Mouse (Mus musculus) T-cell, adult 66 days (primary cell): ENCODE data around the gene Dctn1. TPM values are rescaled to one million over a fixed set of nuclear protein-coding genes. Genes with fewer than 3 reads are reported as not detected.

ENCODE experiments used
- total RNA-seq, 2 experiments: library from RNA; stranded (reverse); gene quantifications; 3 replicates in 1 of 2; 4 replicates in 1 of 2; pipeline ENCODE4 v1.2.4; 2023

The Dctn1 gene
- 100 to 1,000 TPM; 117 to 120 TPM for total RNA-seq

GRCm38 (mm10) chr6:83165607-83166242, at the start of gene Dctn1:
Gene Dctn1, plus strand, starts transcription at chr6:83165920.

GRCm38 (mm10) chr6:83120930-83121862, 44.5 kb upstream of the Dctn1 start, which contains the start of gene Wbp1:
Gene Wbp1, minus strand, starts transcription at chr6:83121559.

GRCm38 (mm10) chr6:83125331-83125730, 40.4 kb upstream of the Dctn1 start, which contains the start of gene Ino80b:
Gene Ino80b, minus strand, starts transcription at chr6:83125431.

DNA sequence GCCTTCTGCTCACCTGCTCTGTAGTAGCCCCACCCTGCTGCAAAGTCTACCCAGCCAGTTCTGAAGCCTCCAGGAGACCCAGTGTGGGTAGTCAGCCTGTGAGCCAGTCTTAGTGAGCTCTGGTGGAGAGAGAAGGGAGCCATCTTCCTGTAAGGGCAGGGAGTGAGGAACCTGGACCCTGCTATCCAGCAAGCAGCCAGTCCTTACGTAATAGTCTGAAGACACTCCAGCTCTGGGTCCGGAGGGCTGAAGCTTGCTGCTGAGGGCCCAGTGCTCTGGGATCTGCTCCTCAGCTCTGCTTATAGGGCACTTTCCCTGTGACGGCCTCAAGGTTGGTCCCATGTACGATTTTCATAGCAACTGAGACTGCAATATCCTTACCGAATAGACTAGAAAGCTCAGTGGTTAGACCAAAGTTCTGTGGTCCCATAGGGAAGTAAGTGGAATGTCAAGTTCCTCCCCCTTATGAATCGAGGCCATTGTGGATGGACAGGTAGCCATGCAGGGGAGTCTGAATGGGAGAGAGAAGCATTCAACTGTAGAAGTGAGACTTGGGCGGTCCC, 30.7 kb upstream of the Dctn1 start, which contains the start of gene Rtkn:
Gene Rtkn, plus strand, starts transcription at position 513 of the 563 bp plus-strand sequence.

DNA sequence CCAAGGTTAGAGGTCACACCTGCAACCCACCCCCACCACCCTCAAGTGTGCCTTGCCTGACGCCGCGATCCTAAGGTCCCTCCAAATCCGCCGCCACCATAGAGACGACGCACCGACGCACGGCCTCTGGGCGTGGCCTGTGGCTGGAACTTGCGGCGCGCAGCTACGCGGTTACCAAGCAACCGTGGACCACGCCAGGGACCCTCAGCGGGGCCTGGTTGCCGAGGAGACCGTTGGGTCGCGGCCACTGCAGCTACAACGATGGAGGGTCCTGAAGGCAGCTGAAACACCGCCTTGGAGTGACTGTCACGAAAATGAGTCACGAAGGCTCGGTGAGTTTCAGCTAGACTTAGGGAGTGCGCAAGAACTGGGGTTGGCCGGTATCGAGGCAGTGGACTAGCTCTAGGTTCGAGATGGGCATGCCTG, 9.4 kb upstream of the Dctn1 start, which contains the start of the genes Wdr54 and 1700003E16Rik:
Gene Wdr54, minus strand, starts transcription at position 139 of the 426 bp plus-strand sequence.
Gene 1700003E16Rik, plus strand, starts transcription at position 146 of the 426 bp plus-strand sequence.

GRCm38 (mm10) chr6:83219814-83220213, 54.1 kb downstream of the Dctn1 start, which contains the start of gene Slc4a5:
Gene Slc4a5, plus strand, starts transcription at chr6:83219828.

Other genes starting within 250 kb of the Dctn1 start
- gene Sema4f, start 226.2 kb upstream of the Dctn1 start, total RNA-seq, result 10 to 100 TPM; 27.3 to 28.7 TPM
- not detected for gene M1ap, start 219.0 kb upstream of the Dctn1 start, total RNA-seq
- gene Dok1, start 132.4 kb upstream of the Dctn1 start, total RNA-seq, result 10 to 100 TPM; 21.0 to 23.7 TPM
- gene Loxl3, start 131.7 kb upstream of the Dctn1 start, total RNA-seq, result not detected
- 100 to 1,000 TPM; 350 to 355 TPM for gene Aup1, start 111.4 kb upstream of the Dctn1 start, total RNA-seq
- 10 to 100 TPM; 29.3 to 31.8 TPM for gene Htra2, start 110.6 kb upstream of the Dctn1 start, total RNA-seq
- gene Dqx1, start 108.1 kb upstream of the Dctn1 start, total RNA-seq, result 10 to 100 TPM; 16.0 to 16.6 TPM
- not detected for gene Tlx2, start 95.6 kb upstream of the Dctn1 start, total RNA-seq
- 10 to 100 TPM; 28.2 to 31.7 TPM for gene Pcgf1, start 88.1 kb upstream of the Dctn1 start, total RNA-seq
- not detected for gene Lbx2, start 79.6 kb upstream of the Dctn1 start, total RNA-seq
- gene Ccdc142, start 64.3 kb upstream of the Dctn1 start, total RNA-seq, result 10 to 100 TPM in 1 of 2 experiments, 1 to 10 TPM in 1; 8.4 to 11.3 TPM
- 10 to 100 TPM; 10.5 to 11.2 TPM for gene Gm42688, start 64.3 kb upstream of the Dctn1 start, total RNA-seq
- 10 to 100 TPM; 28.3 to 31.2 TPM for gene Mrpl53, start 56.9 kb upstream of the Dctn1 start, total RNA-seq
- gene Mogs, start 50.4 kb upstream of the Dctn1 start, total RNA-seq, result 10 to 100 TPM; 53.2 to 53.7 TPM
- gene Wbp1, start 44.4 kb upstream of the Dctn1 start, total RNA-seq, result 10 to 100 TPM; 34.0 to 41.6 TPM
- gene Ino80b, start 40.5 kb upstream of the Dctn1 start, total RNA-seq, result 10 to 100 TPM; 34.1 to 35.9 TPM
- not detected for gene Rtkn, start 30.5 kb upstream of the Dctn1 start, total RNA-seq
- gene Wdr54, start 9.5 kb upstream of the Dctn1 start, total RNA-seq, result 1 to 10 TPM in 1 of 2 experiments, under 1 TPM in 1; 0.89 to 1.7 TPM
- not detected for gene 1700003E16Rik, start 9.5 kb upstream of the Dctn1 start, total RNA-seq
- gene Slc4a5, start 53.9 kb downstream of the Dctn1 start, total RNA-seq, result not detected
- gene Mthfd2, start 160.0 kb downstream of the Dctn1 start, total RNA-seq, result 10 to 100 TPM; 42.1 to 52.4 TPM
- 100 to 1,000 TPM; 113 to 127 TPM for gene Mob1a, start 160.1 kb downstream of the Dctn1 start, total RNA-seq
- gene Bola3, start 183.2 kb downstream of the Dctn1 start, total RNA-seq, result 10 to 100 TPM; 33.9 to 37.3 TPM